Mouse (Mus musculus): Measurements from ENCODE around the gene Gstm7.

The Gstm7 gene

GRCm38 (mm10) chr3:107877747-107878736, 53.6 kb downstream of the Gstm7 start:
- no peak for DNase-seq (ENCODE audit: extremely low read depth, low read depth)

- DNase-seq (ENCODE audit: extremely low read depth, low read depth), result no peak
Observed at GRCm38 (mm10) chr3:107877005-107877404, 54.6 kb downstream of the Gstm7 start, which contains the start of gene Eps8l3. TSS of gene Eps8l3 (plus strand) at chr3:107877229.
